Mouse (Mus musculus): ENCODE measurements around the gene Dennd4c.

GRCm38 (mm10) chr4:86764307-86764706, 16.0 kb downstream of the Dennd4c start:
- peak; percentile 37; the same call in 1 of the 2 replicates for TF ChIP-seq CTCF (IDR thresholded peaks at IDR 0.05)
- no peak for TF ChIP-seq EP300 (IDR thresholded peaks at IDR 0.05)
